ENCODE assay signal across 14 mouse cellular contexts in the genomic region with DNA sequence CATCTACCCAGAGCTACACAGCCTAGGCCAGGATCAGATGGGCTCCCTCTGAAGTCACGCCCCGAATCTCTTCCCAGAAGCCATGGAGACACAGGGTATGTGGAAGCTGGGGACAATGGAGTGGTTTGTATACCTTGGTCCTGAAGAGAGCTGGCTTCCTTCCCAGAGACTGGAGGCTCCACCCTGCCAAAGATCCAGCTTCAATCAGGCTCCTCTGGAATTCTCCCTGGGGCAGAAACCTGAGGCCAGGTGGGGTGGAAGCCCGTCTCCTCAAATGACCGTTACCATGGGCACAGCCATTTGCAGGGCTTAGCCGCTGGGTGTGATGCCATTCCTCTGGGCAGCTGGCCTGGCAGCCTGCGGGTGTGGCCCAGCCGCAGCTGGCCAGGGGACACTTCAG. TPM values are rescaled to one million over a fixed set of nuclear protein-coding genes. Genes with fewer than 3 reads are reported as not detected.
DNase-seq lines count a peak whose midpoint lies in the region; ATAC-seq and TF ChIP-seq lines count a peak whose summit lies in the region.
"Had no signal": no experiment of that assay in that cellular context is flagged by ENCODE, and none has a peak within 500 bp of the region (broad histone marks: within the 10 kb centered on the region; RNA-seq: fewer than 3 reads in every experiment).

No protein-coding gene starts in this region.

- 0 out of 2 replicates have a peak, but pooled peaks cover 6% of the 10 kb centered on the region for H3K4me1 ChIP-seq in forebrain, embryonic 14.5 days (ENCODE audit: control insufficient read depth, insufficient read depth, low read length)
- no peaks in the 10 kb centered on the region for H3K4me1 ChIP-seq in forebrain, postnatal 0 days (ENCODE audit: insufficient read depth)
- H3K4me1 ChIP-seq in kidney, postnatal 0 days (replicated peaks; ENCODE audit: insufficient read depth, low read length) = no peaks in the 10 kb centered on the region

- no peak overlapping the region for H3K27ac ChIP-seq in forebrain, embryonic 14.5 days (ENCODE audit: low read depth, low read length)
- no peak overlapping the region for H3K27ac ChIP-seq in forebrain, postnatal 0 days (ENCODE audit: low read depth, low read length)
- no peak overlapping the region for H3K27ac ChIP-seq in kidney, postnatal 0 days
- H3K27ac ChIP-seq: layer of hippocampus, adult 2 months had no signal

- H3K9me3 ChIP-seq in forebrain, embryonic 14.5 days (replicated peaks; ENCODE audit: control insufficient read depth, low read length) = no peaks in the 10 kb centered on the region
- no peaks in the 10 kb centered on the region for H3K9me3 ChIP-seq in forebrain, postnatal 0 days (ENCODE audit: low read length)
- H3K9me3 ChIP-seq in kidney, postnatal 0 days (replicated peaks; ENCODE audit: low read length) = no peaks in the 10 kb centered on the region

- peaks cover 2% of the 10 kb centered on the region; the same call in 1 of the 2 replicates for H3K27me3 ChIP-seq in forebrain, embryonic 14.5 days (replicated peaks; ENCODE audit: control insufficient read depth, insufficient read depth, low read length)
- H3K27me3 ChIP-seq in forebrain, postnatal 0 days (ENCODE audit: insufficient read depth, low read length) = no peaks in the 10 kb centered on the region
- no peaks in the 10 kb centered on the region for H3K27me3 ChIP-seq in kidney, postnatal 0 days (ENCODE audit: insufficient read depth, low read length)

- DNase-seq in forebrain, embryonic 14.5 days (ENCODE audit: low spot score) = peak; percentile 48
- DNase-seq in forebrain, postnatal 0 days = no peak
- peak; percentile 71 for DNase-seq in brain, embryonic 14.5 days (ENCODE audit: low read depth)
- peak; percentile 44 for DNase-seq in kidney, postnatal 0 days (ENCODE audit: low spot score)
- DNase-seq in lung, postnatal 25 days (ENCODE audit: low spot score) = peak; percentile 59
- no peak for DNase-seq in adrenal gland, postnatal 14 days
- no peak for DNase-seq in ovary, adult 18-20 months (ENCODE audit: low spot score)
- DNase-seq in MN1 (ENCODE audit: low spot score) = no peak
- DNase-seq: B cell, adult 2 months; embryo, embryonic 11 days; heart, postnatal 36 days had no signal

- H3K36me3 ChIP-seq in forebrain, embryonic 14.5 days (ENCODE audit: control insufficient read depth, insufficient read depth, low read length) = no peaks in the 10 kb centered on the region
- no peaks in the 10 kb centered on the region for H3K36me3 ChIP-seq in forebrain, postnatal 0 days (ENCODE audit: insufficient read depth)
- H3K36me3 ChIP-seq in kidney, postnatal 0 days (ENCODE audit: insufficient read depth, low read length) = peaks cover under 1% of the 10 kb centered on the region; the same call in 1 of the 2 replicates

- ATAC-seq in forebrain, embryonic 14.5 days = no peak
- ATAC-seq in forebrain, postnatal 0 days = no peak
- ATAC-seq in kidney, postnatal 0 days (replicated peaks; ENCODE audit: low FRiP score, low read depth) = no peak; the same call in 1 of the 2 replicates

- H3K9ac ChIP-seq in forebrain, embryonic 14.5 days (ENCODE audit: low read length) = no peak overlapping the region
- H3K9ac ChIP-seq in forebrain, postnatal 0 days = no peak overlapping the region
- no peak overlapping the region for H3K9ac ChIP-seq in kidney, postnatal 0 days (ENCODE audit: low read depth, low read length)

- 50% methylated on average over 7 of the region's 7 CpGs for WGBS in forebrain, embryonic 14.5 days
- WGBS in forebrain, postnatal 0 days = 52% methylated on average over 7 of the region's 7 CpGs
- WGBS in kidney, postnatal 0 days = 56% methylated on average over 7 of the region's 7 CpGs

- TF ChIP-seq POLR2A in brain, embryonic 14.5 days (IDR thresholded peaks at IDR 0.05; ENCODE audit: borderline replicate concordance, extremely low read depth, insufficient read depth, insufficient read length, poor library complexity, severe bottlenecking) = no peak

- TF ChIP-seq CTCF in forebrain, postnatal 0 days (IDR thresholded peaks at IDR 0.05; ENCODE audit: low read depth) = no peak
- TF ChIP-seq CTCF in brain, embryonic 14.5 days (IDR thresholded peaks at IDR 0.05; ENCODE audit: borderline replicate concordance, extremely low read depth, insufficient read depth, insufficient read length) = no peak
- TF ChIP-seq CTCF in kidney, postnatal 0 days (IDR thresholded peaks at IDR 0.05; ENCODE audit: low read depth) = no peak

- H3K4me3 ChIP-seq in forebrain, embryonic 14.5 days (ENCODE audit: low read depth, low read length) = no peak overlapping the region
- H3K4me3 ChIP-seq in forebrain, postnatal 0 days (ENCODE audit: low read depth, low read length) = no peak overlapping the region
- H3K4me3 ChIP-seq in kidney, postnatal 0 days (replicated peaks; ENCODE audit: low read depth, low read length) = no peak overlapping the region
- H3K4me3 ChIP-seq: layer of hippocampus, adult 2 months had no signal

- H3K4me2 ChIP-seq in forebrain, embryonic 14.5 days (ENCODE audit: low read length) = no peak overlapping the region
- no peak overlapping the region for H3K4me2 ChIP-seq in forebrain, postnatal 0 days (ENCODE audit: low read depth)
- H3K4me2 ChIP-seq in kidney, postnatal 0 days (ENCODE audit: low read length) = no peak overlapping the region
- H3K4me2 ChIP-seq: liver, embryonic 11.5 days; midbrain, embryonic 11.5 days had no signal

RNA-seq across cellular contexts. Expression of a gene that starts 6.5 kb away (rescaled TPM):
- polyA plus RNA-seq in forebrain, embryonic 14.5 days (2014; fragmentation: Nextera tagmentation; extraction: Ambion mirVana) = 0.55 and 0.79 TPM in 2 replicates
- 0.81 and 1.5 TPM in 2 replicates for total RNA-seq in forebrain, postnatal 0 days (2014; rRNA removed)
- polyA plus RNA-seq in forebrain, postnatal 0 days (2015; fragmentation: Nextera tagmentation; extraction: Ambion mirVana) = 1.3 and 2.4 TPM in 2 replicates
- 1.5 and 1.7 TPM in 2 replicates for polyA plus RNA-seq in brain, embryonic 14.5 days (2012; rRNA removed)
- polyA plus RNA-seq in kidney, postnatal 0 days (2015; fragmentation: Nextera tagmentation; extraction: Ambion mirVana) = 31.3 and 35.6 TPM in 2 replicates
- 2.1 and 3.6 TPM in 2 replicates for total RNA-seq in adrenal gland, postnatal 14 days (2021)

RNA-seq across cellular contexts. Expression of a gene that starts 26.0 kb away (rescaled TPM):
- 31.2 and 32.4 TPM in 2 replicates for polyA plus RNA-seq in forebrain, embryonic 14.5 days (2014; fragmentation: Nextera tagmentation; extraction: Ambion mirVana)
- 14.1 and 19.8 TPM in 2 replicates for total RNA-seq in forebrain, postnatal 0 days (2014; rRNA removed)
- 26.4 and 32.1 TPM in 2 replicates for polyA plus RNA-seq in forebrain, postnatal 0 days (2015; fragmentation: Nextera tagmentation; extraction: Ambion mirVana)
- 29.3 and 33.1 TPM in 2 replicates for polyA plus RNA-seq in brain, embryonic 14.5 days (2012; rRNA removed)
- 65.0 and 70.3 TPM in 2 replicates for polyA plus RNA-seq in kidney, postnatal 0 days (2015; fragmentation: Nextera tagmentation; extraction: Ambion mirVana)
- 39.2 and 41.7 TPM in 2 replicates for total RNA-seq in adrenal gland, postnatal 14 days (2021)

RNA-seq across cellular contexts. Expression of a gene that starts 42.8 kb away (rescaled TPM):
- 7.1 and 10.4 TPM in 2 replicates for polyA plus RNA-seq in forebrain, embryonic 14.5 days (2014; fragmentation: Nextera tagmentation; extraction: Ambion mirVana)
- total RNA-seq in forebrain, postnatal 0 days (2014; rRNA removed) = 14.1 and 14.4 TPM in 2 replicates
- polyA plus RNA-seq in forebrain, postnatal 0 days (2015; fragmentation: Nextera tagmentation; extraction: Ambion mirVana) = 7.4 and 11.8 TPM in 2 replicates
- 31.1 and 32.2 TPM in 2 replicates for polyA plus RNA-seq in brain, embryonic 14.5 days (2012; rRNA removed)
- 10.2 and 12.2 TPM in 2 replicates for polyA plus RNA-seq in kidney, postnatal 0 days (2015; fragmentation: Nextera tagmentation; extraction: Ambion mirVana)
- total RNA-seq in adrenal gland, postnatal 14 days (2021) = 6.9 and 10.0 TPM in 2 replicates

Comparison
In these comparisons a context has a peak if more than half of its experiments do, and no peak if none do; other contexts are left out.
1. DNase-seq: peak in forebrain, embryonic 14.5 days (single experiment), brain, embryonic 14.5 days (single experiment), kidney, postnatal 0 days (single experiment) and lung, postnatal 25 days (single experiment); none in forebrain, postnatal 0 days (single experiment), adrenal gland, postnatal 14 days (single experiment), ovary, adult 18-20 months (single experiment) and MN1 (single experiment).